Mouse (Mus musculus): Measurements from ENCODE around the gene Entpd3.

GRCm38 (mm10) chr9:120528815-120529510 lies 10.7 kb upstream of the Entpd3 start:
- TF ChIP-seq CTCF (IDR thresholded peaks at IDR 0.05; ENCODE audit: low read depth, low read length) (no peak), POLR2A (IDR thresholded peaks at IDR 0.05; ENCODE audit: insufficient read depth, low read length) (no peak), EP300 (IDR thresholded peaks at IDR 0.05; ENCODE audit: insufficient read depth, low read depth, low read length) (no peak)
